Mouse (Mus musculus) neutrophil, adult 5-6 weeks (primary cell): ENCODE data around the gene Kctd7. TPM values are rescaled to one million over a fixed set of nuclear protein-coding genes. Genes with fewer than 3 reads are reported as not detected.

ENCODE experiments used
- ATAC-seq: fragments of 151-379, 151-347 bp; 2 replicates; pipeline ENCODE4 v1.8.0; 2017; ENCODE audit warnings: mild to moderate bottlenecking, moderate TSS enrichment; ENCODE audit not compliant: insufficient number of reproducible peaks, poor library complexity, low FRiP score, severe bottlenecking; ENCODE audit errors: extremely low read depth
- total RNA-seq: library from RNA; stranded (forward); fragments of 200-1000 nt; gene quantifications from 2 replicates; pipeline ENCODE4 v1.2.3, GENCODE M21; 2017

The Kctd7 gene
- total RNA-seq, 1 experiment from 2014 or later = 3.0 TPM

DNA sequence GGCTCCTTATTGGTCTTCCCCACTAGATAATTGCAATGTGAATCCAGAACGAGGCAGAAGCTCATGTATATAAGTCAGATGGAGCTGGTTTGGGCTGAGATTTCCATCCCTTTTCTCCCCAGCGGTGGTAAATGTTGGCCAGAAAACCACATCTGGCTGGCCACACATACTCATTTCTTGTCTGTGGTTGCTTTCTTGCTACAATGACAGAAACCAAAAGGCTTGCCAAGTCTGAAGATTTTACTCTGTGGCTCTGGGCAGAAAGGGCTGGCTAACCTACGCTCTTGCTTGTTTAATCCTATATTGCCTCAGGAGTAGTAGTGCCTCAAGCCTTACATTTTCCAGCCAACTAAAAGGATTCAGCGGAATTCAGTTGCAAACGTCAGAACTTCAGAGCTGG lies 3.5 kb upstream of the Kctd7 start:
- ATAC-seq = no peak

- ATAC-seq = no peak
These were observed 2.6 kb upstream of the Kctd7 start for GRCm38 (mm10) chr5:130142041-130142440.

GRCm38 (mm10) chr5:130143101-130143500 lies 1.6 kb upstream of the Kctd7 start:
- no peak for ATAC-seq

GRCm38 (mm10) chr5:130143977-130144333 lies 706 bp upstream of the Kctd7 start:
- ATAC-seq = peak; percentile 2; the same call in 1 of the 2 replicates

DNA sequence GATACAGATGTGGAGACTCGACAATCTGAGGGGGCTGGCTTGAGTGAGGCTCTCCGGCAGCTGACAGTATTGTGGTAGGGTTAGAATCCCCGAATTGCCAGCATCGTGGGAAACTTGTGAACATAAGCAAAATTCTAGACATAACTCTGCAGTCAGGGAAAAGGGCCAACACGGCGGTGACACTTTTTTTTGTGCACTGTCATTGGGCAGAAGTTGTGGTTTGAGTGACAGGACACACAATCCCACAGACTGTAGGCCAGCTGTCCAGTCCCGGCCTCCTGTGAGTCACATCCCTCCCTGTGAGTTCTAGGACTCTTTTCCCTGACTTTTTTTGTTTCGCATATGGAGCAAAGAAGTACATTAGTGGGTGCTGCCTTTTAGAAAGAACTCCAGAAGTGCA lies 1.3 kb downstream of the Kctd7 start:
- no peak for ATAC-seq

- no peak for ATAC-seq
These were observed 5.2 kb downstream of the Kctd7 start for GRCm38 (mm10) chr5:130149726-130150310.

- ATAC-seq = no peak
These were observed 9.6 kb downstream of the Kctd7 start for GRCm38 (mm10) chr5:130154286-130154685.

DNA sequence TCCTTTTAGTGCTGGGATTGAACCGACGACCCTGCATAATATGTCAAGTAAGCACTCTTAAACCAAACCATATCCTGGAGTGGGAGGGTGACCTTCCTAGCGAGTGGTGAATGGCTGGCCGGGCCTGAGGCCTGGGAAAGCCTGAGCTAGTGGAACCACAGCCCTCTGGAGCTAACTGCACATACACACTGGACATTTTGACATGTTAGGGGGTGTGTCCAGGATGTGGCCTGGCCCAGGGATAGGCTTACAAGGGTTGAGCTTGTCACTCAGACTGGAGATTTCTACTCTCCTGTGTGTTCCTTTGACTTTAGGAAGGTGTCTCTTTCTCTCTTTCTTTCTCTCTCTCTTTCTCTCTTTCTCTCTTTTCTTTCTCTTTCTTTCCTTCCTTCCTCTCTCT lies 13.9 kb downstream of the Kctd7 start:
- no peak for ATAC-seq

GRCm38 (mm10) chr5:130159761-130160201 lies 15.1 kb downstream of the Kctd7 start:
- peak; percentile 76 for ATAC-seq

DNA sequence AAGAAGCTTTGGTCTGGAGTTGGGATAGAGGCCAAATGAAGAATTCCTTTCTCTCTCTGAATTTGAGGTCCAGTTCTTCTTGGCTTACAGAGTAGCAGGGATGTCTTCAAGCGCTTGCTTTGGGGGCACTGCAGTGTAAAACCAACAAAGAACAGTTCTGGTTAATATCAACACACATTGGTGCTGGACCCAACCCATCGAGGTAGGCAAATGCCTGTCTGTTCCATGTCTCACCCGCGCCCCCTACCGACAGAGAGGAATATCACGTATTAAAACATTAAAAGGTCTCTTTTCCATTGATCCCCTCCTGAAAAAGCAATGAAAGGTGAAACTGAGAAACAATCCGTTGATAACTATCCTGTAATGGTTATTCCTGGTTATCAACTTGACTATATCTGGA lies 19.0 kb downstream of the Kctd7 start:
- ATAC-seq = peak; percentile 83

GRCm38 (mm10) chr5:130165213-130165612 lies 20.6 kb downstream of the Kctd7 start:
- no peak for ATAC-seq

GRCm38 (mm10) chr5:130169109-130169508 lies 24.4 kb downstream of the Kctd7 start:
- no peak for ATAC-seq

GRCm38 (mm10) chr5:130170666-130171422 lies 26.2 kb downstream of the Kctd7 start:
- no peak for ATAC-seq

DNA sequence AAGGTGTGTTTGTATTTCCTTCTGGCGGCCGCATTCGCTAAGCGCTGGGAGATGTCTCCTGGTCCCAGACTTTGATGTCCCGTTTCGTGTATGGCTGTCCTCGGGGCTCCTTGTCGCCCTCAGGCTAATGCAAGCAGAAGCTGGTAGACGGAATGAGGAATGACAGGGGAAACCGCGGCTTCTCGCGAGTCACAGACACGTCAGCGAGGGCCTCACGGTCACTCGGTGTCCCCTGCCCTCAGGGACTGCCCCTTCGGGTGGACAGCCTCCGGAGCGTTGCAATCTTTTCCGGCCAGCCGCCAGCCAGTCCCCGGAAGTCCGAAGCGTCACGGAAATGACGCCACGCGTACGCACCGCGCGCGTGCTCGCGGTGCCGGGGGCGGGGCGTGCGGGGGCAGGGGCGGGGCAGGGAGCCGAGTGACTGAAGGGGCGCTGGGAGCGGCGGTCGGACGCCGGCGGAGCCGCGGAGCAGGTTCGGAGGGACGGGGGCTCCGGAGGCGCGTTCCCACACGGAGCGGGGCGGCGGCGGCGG lies 26.8 kb downstream of the Kctd7 start, which contains the start of gene Rabgef1:
Gene Rabgef1, plus strand, starts transcription at position 376 of the 532 bp plus-strand sequence.
- peak; percentile 96 for ATAC-seq

DNA sequence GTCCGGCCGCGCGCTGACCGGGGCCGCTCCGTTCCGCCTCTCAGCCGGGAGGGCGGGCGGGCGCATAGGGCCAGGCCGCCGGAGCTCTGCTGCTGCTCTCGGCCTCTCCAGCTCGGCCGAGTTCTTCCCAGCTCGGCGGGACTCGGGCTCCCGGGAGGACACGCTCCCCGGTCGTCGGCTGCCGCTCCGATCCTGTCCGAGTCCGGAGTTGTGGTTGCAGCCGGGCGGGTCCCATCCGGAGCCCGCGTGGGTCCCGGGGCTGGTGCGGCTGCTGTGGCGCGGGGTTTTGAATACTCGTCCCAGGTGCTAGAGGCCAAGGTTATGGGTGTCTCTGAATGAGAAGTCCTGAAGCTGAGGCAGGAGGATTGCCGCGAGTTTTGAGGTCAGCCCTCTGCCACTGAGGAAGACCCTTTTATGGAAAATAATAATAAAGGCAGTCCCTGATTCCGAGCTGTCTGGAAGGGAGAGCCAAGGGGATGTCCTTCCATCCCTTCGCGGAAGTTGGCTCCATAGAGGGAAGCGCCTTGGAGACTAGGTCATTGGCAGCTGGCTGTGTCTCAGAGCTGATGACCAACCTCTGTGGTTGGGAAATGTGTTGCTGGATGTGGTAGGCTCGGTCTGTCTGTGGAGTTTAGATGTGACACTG lies 27.4 kb downstream of the Kctd7 start:
- ATAC-seq = peak; percentile 53

- ATAC-seq = no peak
These were observed 28.4 kb downstream of the Kctd7 start for GRCm38 (mm10) chr5:130173012-130173411.

DNA sequence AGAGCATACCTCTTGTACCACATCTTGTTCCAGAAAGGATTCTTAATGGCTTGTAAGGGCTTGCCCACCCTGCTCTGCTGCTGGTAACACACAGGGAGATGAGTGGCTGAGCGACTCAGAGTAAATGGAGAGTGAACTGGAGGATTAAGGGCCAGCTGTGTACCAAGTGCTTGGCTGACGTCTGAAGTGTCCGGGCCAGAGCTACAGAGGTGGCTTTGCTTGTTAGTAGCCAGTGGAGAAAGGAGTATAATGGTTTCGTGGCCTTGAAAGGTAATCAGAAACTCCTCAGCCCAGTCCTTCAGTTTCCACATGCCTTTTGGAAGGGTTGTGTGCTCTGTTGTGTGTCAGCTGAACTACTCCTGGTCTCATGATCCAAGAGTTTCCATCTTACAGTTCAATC lies 33.2 kb downstream of the Kctd7 start:
- no peak for ATAC-seq

DNA sequence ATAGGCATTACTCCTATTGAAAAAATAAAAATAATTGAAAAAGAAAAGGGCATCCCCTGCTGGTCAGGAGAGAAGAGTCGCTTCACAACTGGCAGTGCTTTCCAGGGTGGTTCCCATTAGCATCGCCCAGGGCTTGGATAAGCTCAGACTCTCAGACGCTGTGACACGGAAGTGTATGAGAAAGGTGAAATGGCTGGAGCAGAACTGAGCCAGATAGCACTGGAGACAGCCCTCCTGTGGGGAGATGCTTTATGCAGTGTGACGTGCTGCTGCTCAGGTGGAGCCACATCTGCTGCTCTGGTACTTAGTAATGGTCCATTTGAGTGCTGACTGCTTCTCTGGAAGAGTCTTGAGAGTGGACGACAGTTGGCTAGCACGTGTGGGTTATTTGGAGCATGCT lies 35.7 kb downstream of the Kctd7 start:
- no peak for ATAC-seq

DNA sequence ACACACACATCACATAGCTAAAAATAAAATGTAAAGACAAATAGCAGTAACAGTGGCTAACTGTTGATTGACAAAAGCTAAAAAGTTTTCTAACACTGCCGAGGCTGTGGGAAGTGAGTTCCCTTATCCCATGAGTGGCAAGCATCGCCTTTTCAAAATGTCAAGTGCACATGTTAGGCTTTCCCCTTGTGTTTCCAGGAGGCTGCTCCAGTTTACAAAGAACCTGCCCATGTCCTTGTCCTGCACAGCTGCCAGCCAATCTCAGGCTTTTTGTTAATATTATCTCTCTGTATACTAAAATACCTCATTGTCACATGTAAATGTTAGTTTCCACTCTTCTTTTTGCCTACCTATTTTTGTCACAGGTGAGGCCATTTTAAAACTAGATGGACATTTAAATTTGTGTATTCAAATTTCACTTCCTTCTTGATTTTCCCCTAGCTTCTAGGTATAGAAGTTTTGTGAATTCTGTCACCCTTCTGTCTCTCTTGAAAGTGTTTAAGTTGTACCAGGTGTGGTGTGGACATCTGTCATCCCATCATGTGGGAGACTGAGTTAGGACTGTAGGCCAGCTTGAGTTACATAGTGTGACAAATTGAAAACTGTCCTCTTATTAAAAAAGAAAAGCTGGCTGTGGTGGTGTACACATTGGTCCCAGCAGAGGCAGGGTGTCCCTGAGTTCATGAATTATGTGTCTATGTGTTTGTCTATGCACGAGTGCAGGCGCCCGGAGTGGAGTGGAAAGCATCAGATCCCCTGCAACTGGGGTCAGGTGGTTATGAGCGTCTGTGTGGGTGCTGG lies 37.3 kb downstream of the Kctd7 start:
- ATAC-seq = peak; percentile 22; the same call in 1 of the 2 replicates
